In the genomic region with DNA sequence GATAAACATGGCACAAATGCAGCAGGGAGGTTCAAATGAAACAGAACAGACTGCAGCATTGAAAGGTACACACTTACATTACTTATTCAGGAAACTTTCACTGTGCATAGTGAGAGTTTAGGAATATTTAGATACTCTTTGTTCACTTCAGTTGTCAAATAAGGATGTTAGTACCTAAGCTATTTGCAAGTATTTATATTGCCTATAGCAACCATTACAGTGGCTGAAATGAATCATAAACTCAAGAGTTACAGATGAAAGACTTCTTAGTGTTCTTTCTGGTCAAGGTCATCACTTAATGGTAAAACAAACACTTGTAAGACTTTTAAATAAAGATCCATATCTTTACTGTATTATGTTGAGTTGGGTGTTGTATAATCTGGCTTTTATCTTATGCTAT, we compare ENCODE assay signal across 15 mouse cellular contexts.
"Had no signal": no experiment of that assay in that cellular context is flagged by ENCODE, and none has a peak within 500 bp of the region (broad histone marks: within the 10 kb centered on the region; RNA-seq: fewer than 3 reads in every experiment).

No protein-coding gene starts in this region.

- H3K36me3 ChIP-seq: liver, embryonic 12.5 days; lung, embryonic 15.5 days; midbrain, embryonic 10.5 days; midbrain, embryonic 12.5 days; neural tube, embryonic 12.5 days had no signal

- H3K9me3 ChIP-seq: liver, embryonic 12.5 days; lung, embryonic 15.5 days; midbrain, embryonic 10.5 days; midbrain, embryonic 12.5 days; neural tube, embryonic 12.5 days had no signal

- H3K4me3 ChIP-seq: liver, embryonic 12.5 days; lung, embryonic 15.5 days; midbrain, embryonic 10.5 days; midbrain, embryonic 12.5 days; neural tube, embryonic 12.5 days had no signal

- H3K27me3 ChIP-seq: liver, embryonic 12.5 days; lung, embryonic 15.5 days; midbrain, embryonic 12.5 days; neural tube, embryonic 12.5 days had no signal

- ATAC-seq: liver, embryonic 12.5 days had no signal

- DNase-seq: lung, adult 2 months; lung, postnatal 10 days; lung, postnatal 4 days; right cerebral cortex, postnatal 25 days; right cerebral cortex, postnatal 4 days; spleen, adult 18-20 months; thymus, adult 2 months; thymus, postnatal 25 days; thymus, postnatal 4 days had no signal

- H3K27ac ChIP-seq: liver, embryonic 12.5 days; liver, embryonic 14.5 days; lung, embryonic 15.5 days; midbrain, embryonic 10.5 days; midbrain, embryonic 12.5 days; neural tube, embryonic 12.5 days had no signal

- H3K9ac ChIP-seq: liver, embryonic 12.5 days; liver, embryonic 14.5 days; lung, embryonic 15.5 days; midbrain, embryonic 12.5 days; neural tube, embryonic 12.5 days had no signal

- H3K4me2 ChIP-seq: liver, embryonic 12.5 days; lung, embryonic 15.5 days; midbrain, embryonic 12.5 days; neural tube, embryonic 12.5 days had no signal

- H3K4me1 ChIP-seq: liver, embryonic 12.5 days; lung, embryonic 15.5 days; midbrain, embryonic 10.5 days; midbrain, embryonic 12.5 days; neural tube, embryonic 12.5 days had no signal
